Mouse (Mus musculus) brown adipose tissue, adult 24 weeks (tissue): ENCODE data around the gene Meox2. TPM values are rescaled to one million over a fixed set of nuclear protein-coding genes. Genes with fewer than 3 reads are reported as not detected.
"Not testable (repeated sequence)": the region's sequence is repeated elsewhere in the genome, so short reads cannot be mapped to it uniquely, and the experiment has no call there.

ENCODE experiments used
- H3K27ac ChIP-seq: fragments of 200-500 bp; replicated peaks from 2 replicates; pipeline ENCODE4 v1.5.1; 2012; ENCODE audit warnings: low read depth, mild to moderate bottlenecking, low read length
- H3K4me1 ChIP-seq: fragments of 200-500 bp; 2 replicates; pipeline ENCODE4 v1.6.1; 2012; ENCODE audit warnings: low read length, mixed read lengths; ENCODE audit not compliant: control insufficient read depth, insufficient read depth, insufficient read length
- H3K4me3 ChIP-seq: fragments of 200-500 bp; 2 replicates; pipeline ENCODE4 v1.5.1; 2012; ENCODE audit warnings: low read depth, mild to moderate bottlenecking, low read length, moderate library complexity; ENCODE audit not compliant: insufficient read depth
- polyA plus RNA-seq: library from polyadenylated mRNA; stranded (reverse); fragments of >200 nt; gene quantifications from 2 replicates; pipeline ENCODE4 v1.2.4, GENCODE M21; 2012; ENCODE audit not compliant: missing spikeins, insufficient read depth, insufficient read length

Gene Meox2
- 7.4 and 13.9 TPM in 2 replicates for polyA plus RNA-seq

DNA sequence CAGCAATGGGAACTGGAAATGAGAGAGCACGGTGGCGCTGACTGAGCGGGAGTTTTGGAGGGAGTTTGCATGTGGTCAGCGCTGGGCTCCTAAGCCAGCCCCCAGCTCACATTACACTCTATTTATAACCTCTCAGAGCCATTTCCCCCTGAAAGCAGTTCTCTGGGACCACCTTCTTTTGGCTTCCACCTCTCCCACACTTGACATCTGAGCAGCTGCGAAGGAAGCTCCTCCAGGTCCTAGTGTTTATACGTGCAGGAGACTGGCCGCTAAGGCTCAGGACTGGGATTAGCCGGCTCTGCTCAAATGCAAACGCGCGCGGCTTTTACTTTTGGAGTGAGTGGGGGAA lies at the start of gene Meox2:
TSS of gene Meox2 (plus strand) at position 151 of the 349 bp plus-strand sequence.
- Histone ChIP-seq H3K27ac (peak within 1 kb of the TSS; percentile 100), H3K4me1 (no peaks in the 10 kb centered on the region; the same call in 1 of the 2 replicates), H3K4me3 (peak within 1 kb of the TSS; percentile 69)

DNA sequence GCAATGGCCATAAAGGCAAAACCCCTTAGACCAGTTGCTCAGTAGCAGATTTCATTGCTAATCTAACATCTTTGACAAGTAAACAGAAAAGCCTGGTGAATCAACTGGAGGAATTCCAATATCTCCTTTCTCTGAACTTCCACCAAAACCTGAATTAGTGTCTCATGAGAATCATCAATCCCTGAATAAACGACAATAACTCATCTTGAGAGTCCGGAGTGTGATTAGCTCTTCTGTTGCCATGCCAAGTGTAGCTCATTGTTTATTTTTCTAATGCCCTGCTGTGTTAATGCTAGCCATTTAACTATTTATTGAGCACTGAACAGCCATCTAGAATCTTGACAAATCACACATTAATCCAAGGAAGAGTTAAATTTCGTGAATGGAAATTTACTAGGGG lies 35.7 kb upstream of the Meox2 start:
- Histone ChIP-seq H3K4me1 (no peaks in the 10 kb centered on the region), H3K27ac (no peak overlapping the region), H3K4me3 (no peak overlapping the region)

DNA sequence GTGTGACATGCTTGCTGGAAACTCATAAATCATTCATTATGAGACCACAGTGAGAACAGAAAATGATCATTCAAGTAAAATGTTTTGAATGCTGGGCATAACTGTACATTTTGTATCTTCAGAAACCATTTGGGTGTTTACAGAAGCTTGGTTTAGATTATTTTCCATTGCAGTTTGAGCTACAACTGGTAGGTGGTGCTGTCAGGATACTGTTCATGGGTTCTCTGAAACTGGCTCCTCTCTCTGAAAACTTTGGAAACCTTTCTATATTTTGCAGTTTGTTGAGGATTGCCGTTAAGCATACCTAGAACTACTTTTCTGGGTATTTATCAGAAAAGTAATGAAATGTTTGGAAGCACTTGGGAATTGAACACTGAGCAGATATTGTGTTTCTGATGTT lies 31.0 kb upstream of the Meox2 start:
- Histone ChIP-seq H3K4me1 (no peaks in the 10 kb centered on the region; the same call in 1 of the 2 replicates), H3K27ac (no peak overlapping the region), H3K4me3 (no peak overlapping the region)

DNA sequence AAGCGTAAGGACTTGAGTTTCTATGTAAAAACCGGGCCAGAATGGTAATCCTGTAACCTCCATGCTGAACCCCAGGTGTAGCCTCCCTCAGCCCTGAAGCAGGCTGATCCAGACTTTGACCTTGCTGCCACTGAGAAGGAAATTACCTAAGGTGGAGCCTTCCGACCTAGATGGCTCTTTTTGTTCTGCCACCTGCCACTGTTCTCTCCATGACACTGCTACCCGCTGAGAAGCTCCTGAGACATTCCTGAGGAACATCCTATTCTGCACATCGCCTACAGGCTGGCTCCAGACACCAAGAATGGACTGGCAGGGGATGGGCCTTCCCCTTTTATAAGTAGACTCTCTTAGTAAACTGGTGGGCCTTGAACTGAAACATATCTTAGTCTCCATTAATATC lies 28.3 kb upstream of the Meox2 start:
- not testable (repeated sequence) for H3K4me1 ChIP-seq, H3K27ac ChIP-seq, H3K4me3 ChIP-seq

DNA sequence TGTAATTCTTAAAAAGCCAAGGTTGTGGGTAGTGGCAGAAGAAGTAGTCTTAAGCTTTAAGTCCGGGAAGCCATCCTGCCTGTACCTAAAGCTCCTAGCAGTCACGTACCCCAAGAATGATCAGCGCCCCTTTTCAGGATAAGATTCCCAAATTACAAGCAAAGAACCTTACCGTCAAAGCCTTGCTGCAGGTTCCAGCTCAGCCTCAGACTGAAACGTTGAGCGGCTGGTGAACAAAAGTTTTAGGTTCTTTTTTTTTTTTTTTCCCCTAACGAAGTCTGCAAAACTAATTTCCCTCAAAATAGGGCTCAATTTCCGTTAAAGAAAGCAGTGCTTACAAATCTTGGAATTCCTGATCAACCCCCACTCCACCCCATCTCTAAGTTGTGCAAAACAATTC lies 1.8 kb upstream of the Meox2 start:
- Histone ChIP-seq H3K4me3 (peak overlapping the region; percentile 69), H3K4me1 (no peaks in the 10 kb centered on the region; the same call in 1 of the 2 replicates), H3K27ac (peak overlapping the region; percentile 100)

DNA sequence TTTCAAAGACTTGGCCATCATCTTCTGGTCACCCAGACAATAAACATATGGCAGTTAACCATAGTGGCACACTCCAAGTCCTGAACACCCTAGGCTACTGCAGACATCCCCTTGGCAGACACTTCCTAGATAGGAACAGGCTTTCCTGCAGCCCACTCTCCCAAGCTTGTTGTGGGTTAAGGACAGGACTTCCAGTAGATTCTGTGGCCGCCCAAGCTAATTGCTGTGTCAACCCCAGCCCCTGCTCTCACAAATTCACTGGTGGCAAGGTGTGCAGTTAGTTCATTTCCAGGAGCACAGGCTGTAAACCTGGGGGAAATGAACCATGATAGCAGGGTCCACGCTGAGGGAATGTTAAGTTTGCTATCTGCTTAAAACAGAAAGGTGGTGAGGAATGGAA lies 1.2 kb upstream of the Meox2 start:
- peak overlapping the region; percentile 69 for H3K4me3 ChIP-seq
- H3K27ac ChIP-seq, result peak overlapping the region; percentile 100

DNA sequence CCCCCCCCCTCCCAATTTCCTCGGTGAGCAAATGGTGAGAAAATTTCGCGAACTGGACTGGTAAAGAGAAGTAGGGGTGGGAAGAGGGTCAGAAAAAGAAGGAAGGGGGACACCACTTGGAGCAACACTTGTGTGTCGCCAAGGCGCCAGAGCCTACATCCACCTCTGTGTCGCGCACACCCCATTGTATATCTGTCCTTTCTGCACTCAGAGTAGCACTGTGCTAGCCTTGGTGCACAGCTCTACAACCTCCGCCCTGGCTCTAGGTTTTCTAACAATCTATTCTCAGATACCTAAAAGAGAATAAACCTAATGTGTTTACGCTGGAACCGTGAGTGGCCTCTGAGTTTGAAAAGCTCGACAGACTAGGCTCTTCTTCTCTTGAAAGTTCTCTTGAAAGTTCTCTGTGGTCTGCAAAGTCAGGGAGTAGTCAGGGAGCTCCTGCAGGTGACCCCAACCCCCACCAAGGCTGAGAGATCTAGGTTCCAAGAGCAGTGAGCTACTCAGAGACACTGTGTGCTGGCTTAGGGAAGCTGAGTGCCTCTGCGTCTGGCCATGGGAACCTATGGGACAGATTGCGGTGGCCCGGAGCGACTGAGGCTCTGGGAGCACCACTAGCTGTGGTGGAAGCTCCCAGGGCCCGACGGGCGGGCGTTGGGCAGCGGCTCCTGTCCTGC lies 489 bp upstream of the Meox2 start:
- peak overlapping the region; percentile 69 for H3K4me3 ChIP-seq
- no peaks in the 10 kb centered on the region; the same call in 1 of the 2 replicates for H3K4me1 ChIP-seq
- peak overlapping the region; percentile 100 for H3K27ac ChIP-seq

More for the DNA sequence above, 1.2 kb upstream of the Meox2 start:
- H3K4me1 ChIP-seq, result no peaks in the 10 kb centered on the region; the same call in 1 of the 2 replicates

DNA sequence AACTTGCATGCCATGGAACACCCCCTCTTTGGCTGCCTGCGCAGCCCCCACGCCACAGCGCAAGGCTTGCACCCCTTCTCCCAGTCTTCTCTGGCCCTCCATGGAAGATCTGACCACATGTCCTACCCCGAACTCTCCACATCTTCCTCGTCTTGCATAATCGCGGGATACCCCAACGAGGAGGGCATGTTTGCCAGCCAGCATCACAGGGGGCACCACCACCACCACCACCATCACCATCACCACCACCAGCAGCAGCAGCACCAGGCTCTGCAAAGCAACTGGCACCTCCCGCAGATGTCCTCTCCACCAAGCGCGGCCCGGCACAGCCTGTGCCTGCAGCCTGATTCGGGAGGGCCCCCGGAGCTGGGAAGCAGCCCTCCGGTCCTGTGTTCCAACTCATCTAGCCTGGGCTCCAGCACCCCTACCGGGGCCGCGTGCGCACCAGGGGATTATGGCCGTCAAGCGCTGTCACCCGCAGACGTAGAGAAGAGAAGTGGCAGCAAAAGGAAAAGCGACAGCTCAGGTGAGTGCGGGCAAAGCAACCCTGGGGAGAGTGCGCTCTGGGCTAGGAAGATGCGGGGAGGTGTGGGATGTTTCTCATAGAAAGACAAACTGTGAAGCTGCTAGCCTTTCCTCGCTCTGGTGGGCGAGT lies 606 bp downstream of the Meox2 start:
- Histone ChIP-seq H3K4me3 (peak overlapping the region; percentile 69), H3K27ac (peak overlapping the region; percentile 100), H3K4me1 (no peaks in the 10 kb centered on the region; the same call in 1 of the 2 replicates)

DNA sequence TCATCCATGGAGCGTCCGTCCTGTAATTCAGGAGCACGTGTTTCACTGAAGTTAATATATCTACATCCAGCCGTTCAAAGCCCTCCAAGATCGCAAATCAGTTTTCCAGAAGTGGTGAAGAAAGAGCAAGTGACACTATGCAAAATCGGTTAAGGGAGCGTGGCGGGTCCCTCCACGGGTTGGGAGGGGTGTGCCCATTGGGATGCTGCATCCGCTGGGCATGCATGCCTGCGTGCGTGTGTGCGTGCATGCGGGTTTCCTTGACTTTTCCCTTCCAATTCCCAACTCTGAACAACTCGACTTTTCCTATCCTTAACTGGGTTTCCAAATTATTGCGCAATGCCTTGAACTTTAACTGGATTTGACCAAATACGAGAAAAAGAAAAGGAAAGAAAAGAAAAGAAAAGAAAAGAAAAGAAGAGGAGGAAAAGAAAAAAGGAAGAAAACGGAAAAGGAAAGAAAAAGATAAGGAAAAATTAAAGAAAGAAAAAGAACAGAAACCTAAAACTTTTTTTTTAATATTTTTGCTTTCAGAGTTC lies 1.2 kb downstream of the Meox2 start:
- Histone ChIP-seq H3K4me1 (no peaks in the 10 kb centered on the region; the same call in 1 of the 2 replicates), H3K4me3 (peak overlapping the region; percentile 69), H3K27ac (peak overlapping the region; percentile 100)

DNA sequence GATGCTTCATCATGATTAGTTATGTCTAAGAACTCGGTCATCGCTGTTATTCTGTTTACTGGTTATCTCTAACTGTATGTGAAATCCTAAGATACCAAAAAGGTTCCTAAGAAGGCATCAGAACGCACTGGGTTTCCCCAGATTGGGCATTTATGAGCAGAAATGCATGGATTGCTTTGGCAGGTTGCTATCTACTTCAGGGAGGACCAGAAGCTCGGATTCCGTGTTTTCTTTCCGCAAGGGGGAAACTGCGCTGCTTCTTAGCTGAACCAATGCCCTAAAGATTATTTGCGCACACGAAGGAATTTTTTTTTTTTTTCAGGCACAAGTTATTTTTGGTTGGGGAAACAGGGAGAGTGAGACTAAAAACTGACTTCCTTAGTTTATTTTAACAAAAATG lies 2.6 kb downstream of the Meox2 start:
- Histone ChIP-seq H3K27ac (peak overlapping the region; percentile 98), H3K4me1 (no peaks in the 10 kb centered on the region; the same call in 1 of the 2 replicates), H3K4me3 (peak overlapping the region; percentile 86)

DNA sequence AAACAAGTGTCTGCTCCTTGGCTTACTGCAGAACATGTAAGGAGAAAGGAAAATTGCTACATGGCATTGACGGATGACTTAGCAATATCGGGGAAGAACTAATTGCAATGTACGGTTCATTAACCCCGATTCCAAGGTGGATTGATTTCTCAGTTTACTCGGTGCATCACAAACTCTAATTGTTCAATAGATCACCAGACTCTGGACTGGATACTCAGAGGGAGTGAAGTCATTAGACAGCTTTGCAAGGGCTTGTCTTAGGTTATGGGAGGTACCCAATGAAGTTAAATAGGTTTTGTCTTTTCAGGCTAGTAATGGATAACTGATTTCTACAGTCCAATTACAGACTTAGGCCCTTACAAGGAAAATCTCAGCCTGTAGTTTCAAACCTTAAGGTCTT lies 10.9 kb downstream of the Meox2 start:
- Histone ChIP-seq H3K4me1 (peaks cover 4% of the 10 kb centered on the region), H3K27ac (no peak overlapping the region), H3K4me3 (peak overlapping the region; percentile 9; the same call in 1 of the 2 replicates)

DNA sequence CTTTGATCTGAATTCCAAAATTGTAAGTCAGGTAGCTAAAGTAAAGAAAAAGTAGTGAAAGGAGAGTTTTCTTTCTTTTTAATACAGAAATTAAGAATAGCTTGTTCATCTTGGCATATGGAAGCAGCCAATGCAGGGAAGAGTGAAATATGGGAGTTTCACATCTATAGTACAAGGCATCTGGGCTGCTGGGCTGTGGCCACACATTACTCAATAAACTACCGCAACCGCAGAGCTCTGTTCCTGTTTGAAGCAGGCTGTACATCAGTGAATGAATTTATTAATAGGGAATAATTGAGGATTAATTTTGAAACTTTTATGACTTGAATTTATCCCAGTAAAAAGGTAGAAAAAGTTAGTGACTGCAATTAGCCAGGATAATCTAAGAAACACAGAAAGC lies 15.4 kb downstream of the Meox2 start:
- Histone ChIP-seq H3K27ac (0 out of 2 replicates have a peak overlapping the region, but pooled peaks have one; percentile 37), H3K4me3 (no peak overlapping the region), H3K4me1 (peaks cover 2% of the 10 kb centered on the region)

DNA sequence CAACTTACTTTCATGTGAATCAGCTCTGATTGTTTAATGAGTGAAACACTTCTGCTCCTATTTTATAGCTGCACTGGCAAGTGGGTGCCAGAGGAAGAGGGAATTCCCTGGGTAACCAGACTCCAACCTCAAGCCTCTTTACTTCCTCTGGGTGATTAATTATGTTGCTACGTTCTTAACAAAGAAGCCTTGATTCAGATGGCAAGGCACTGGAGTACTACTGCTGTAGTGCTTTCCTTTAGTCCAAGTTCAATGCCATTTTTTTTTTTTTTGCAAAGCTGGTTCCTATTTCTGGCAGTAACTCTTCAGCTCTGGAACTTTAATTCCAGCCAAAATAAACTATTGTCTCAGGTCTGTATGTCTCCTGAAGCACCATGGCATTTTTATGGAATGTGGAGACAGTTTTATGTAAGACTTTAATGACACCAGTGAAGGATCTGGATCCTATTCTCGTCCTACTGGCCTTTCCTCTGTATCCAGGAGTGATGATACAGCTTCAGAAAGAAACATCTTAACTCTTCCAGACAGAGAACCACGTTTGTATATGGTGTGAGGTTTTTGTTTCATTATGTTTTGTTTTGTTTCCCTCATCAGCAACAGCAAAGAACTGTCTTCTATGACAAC lies 33.9 kb downstream of the Meox2 start:
- Histone ChIP-seq H3K4me3 (no peak overlapping the region), H3K4me1 (peaks cover 2% of the 10 kb centered on the region), H3K27ac (no peak overlapping the region)

DNA sequence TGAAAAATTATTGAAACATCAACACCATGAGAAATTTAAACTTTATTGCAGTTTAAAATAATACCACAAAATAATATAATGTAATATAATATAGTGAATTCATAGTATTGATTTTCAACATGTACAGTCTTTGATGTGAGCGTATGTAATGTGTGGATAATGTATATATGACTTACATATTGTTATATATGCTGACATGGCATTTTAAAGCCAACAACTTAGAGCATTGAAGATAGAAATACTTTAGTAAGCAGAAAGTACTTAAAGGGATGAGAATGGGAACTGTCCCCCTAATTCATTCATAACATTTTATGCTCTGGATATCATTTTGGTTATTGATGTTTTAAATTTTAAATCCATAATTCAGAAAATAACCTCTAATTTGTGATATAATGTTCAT lies 35.5 kb downstream of the Meox2 start:
- Histone ChIP-seq H3K4me1 (peaks cover 2% of the 10 kb centered on the region; the same call in 1 of the 2 replicates), H3K27ac (no peak overlapping the region), H3K4me3 (no peak overlapping the region)

DNA sequence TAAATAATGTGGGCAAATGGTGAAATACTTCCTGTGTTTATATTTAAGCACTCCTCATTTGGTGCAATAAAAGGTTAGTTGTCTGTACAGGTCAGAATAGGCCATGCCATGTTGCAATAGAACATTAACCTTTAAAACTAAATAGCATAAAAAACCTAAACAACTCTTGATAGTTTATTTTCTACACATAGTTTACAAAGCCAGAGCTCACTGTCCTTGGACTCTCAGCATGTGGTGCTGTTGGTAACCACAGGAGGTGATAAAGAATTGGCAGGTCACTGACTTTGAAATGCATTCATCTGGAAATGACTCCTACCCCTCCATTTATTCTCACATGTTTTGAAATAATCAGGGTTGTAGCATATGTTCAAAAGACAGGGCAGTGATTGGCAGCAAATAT lies 59.4 kb downstream of the Meox2 start:
- Histone ChIP-seq H3K4me3 (no peak overlapping the region), H3K4me1 (peaks cover 3% of the 10 kb centered on the region), H3K27ac (no peak overlapping the region)
